Mouse (Mus musculus) 3T3-L1 (cell line): ENCODE results near the gene Vmn1r224.

Experiments
- DNase-seq: peaks from one replicate; pipeline ENCODE4 v3.0.0-alpha.2; 2015; ENCODE audit warnings: low read depth, low spot score

Vmn1r224 gene

DNA sequence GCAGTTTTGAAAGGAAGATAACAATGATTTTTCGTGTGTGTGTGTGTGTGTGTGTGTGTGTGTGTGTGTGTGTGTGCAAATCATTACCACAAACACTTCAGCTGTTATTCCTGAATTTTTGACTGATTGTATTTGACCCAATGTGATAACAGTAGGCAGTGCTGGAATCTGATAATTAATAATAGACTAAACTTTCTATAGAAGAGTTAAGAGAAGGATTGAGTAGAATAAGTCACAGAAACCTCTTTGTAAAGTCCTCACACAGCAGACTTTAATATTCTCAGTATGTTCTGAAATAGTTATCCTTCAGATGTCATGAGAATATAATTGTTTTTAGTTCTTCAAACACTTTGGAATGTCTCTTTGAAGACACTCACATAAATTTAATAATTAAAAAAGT lies at the start of gene Vmn1r224:
Gene Vmn1r224, plus strand, starts transcription at position 301 of the 400 bp plus-strand sequence.
- no peak for DNase-seq

- peak; percentile 2 for DNase-seq
Measured at GRCm38 (mm10) chr17:20399105-20399504, 14.8 kb upstream of the Vmn1r224 start.

DNA sequence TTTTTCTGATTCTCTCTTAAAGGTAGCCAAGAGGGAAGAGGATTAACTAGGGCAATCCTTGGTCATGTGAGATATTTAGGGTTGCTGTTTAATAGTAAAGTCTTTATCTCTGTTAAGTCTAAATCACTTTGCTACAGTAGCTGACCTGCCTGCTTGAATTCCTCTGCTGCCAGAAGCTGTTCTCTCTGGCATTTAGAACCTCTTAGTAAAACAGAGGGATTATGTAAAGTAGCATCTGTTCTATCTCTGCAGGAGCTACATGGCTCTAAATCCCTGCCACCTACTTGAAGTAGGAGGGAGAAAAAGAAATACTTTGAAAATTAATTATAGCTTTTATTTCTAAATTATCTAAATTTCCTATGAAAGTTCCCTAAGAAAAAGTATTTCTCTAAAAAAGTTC lies 25.3 kb downstream of the Vmn1r224 start:
- no peak for DNase-seq

DNA sequence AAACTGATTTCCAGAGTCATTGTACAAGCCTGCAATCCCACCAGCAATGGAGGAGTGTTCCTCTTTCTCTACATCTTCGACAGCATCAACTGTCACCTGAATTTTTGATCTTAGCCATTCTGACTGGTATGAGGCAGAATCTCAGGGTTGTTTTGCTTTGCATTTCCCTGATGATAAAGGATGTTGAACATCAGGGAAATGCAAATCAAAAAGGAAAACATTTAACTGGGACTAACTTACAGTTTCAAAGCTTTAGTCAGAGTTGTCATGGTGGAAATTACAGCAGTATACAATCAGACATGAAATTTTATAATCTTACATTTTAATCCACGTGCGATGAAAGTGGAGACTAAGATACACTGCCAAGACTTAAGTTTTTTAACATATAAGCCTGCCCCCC lies 59.4 kb downstream of the Vmn1r224 start:
- no peak for DNase-seq
